Mouse (Mus musculus) inflammation-experienced regulatory T-cells, adult 6 months (primary cell): ENCODE results near the gene Epha2. TPM values are rescaled to one million over a fixed set of nuclear protein-coding genes. Genes with fewer than 3 reads are reported as not detected.

Source experiments
- ATAC-seq: one replicate; pipeline ENCODE4 v1.8.0; 2017
- polyA plus RNA-seq, 3 experiments: library from polyadenylated mRNA; unstranded; fragments of 100-300 nt; shearing (Covaris generic); gene quantifications; one replicate each; pipeline ENCODE4 v1.2.1; 2017

The Epha2 gene
- polyA plus RNA-seq, 3 experiments from 2014 or later, result not detected

DNA sequence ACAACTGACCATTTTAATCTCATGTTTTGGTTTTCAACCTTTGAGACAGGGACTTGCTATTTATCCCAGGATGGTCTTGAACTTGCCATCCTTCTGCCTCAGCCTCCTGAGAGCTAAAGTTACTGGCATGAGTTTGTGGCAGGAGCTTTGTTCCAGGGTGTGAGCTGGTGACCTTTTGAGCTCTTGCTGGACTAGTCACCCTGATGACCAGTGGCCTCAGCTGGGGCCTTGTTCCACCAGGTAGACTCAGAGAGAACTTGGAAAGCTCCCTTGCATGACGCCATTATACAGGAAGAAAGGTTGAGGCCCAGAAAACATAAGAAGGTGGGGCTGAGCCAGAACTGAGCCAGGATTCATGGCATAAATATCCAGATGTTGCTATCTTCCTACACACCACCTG, 20.6 kb upstream of the Epha2 start:
- ATAC-seq, result no peak

DNA sequence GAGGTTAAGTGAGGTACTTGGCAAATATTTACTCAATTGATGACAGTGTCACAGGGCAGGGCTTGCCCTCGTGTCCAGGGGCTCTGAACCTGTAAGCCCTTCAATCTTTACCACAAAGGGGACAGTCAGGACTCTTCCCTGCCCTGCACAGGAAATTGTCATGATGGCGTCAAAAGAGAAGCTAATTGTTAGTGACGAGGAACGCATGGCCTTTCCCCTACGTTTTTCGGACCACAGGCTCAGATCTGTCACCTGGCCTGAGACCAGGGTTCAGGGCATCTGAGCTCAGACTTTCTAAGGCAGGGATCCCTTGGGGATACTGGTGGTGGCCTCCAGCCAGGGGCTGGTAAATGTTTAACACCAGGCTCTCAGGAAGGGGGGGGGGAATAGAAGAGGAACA, 19.9 kb upstream of the Epha2 start:
- ATAC-seq, result no peak

DNA sequence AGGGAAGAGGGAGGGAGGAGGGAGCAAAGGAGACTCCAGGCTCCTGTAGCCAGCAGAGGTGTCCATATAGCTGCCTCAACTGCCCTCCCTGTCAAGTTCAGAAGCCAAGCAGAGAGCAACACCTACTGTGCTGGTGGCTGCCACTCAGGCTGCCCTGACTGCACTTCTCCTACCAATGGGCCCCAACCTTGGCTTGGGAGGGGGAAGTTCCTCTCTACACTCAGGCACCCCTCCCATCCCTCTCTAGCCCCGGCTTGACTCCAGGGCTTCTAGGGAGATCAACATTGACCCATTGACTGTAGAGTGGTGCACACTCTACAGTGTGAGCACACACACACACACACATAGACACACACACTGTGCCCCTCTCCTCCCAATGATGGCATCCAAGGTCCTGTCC, 19.5 kb upstream of the Epha2 start:
- ATAC-seq, result no peak

DNA sequence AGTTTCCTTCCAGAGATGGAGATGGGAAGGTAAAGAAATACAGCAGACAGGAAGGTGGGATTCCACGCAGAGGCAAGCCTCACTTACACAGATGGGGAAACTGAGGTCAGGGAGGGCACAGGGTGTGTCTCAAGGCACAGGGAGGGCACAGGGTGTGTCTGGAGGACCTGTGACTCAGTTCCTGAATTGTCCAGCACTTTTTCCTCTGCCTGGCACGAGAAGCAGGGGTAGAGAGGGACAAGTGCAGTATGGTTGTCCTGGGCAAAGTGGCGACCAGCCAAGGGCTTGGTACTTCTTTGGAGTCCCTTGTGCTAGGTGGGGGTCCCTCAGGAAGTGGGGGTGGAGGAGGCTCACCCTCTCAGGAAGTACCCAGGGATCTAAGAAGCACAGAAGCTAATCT, 19.0 kb upstream of the Epha2 start:
- no peak for ATAC-seq

DNA sequence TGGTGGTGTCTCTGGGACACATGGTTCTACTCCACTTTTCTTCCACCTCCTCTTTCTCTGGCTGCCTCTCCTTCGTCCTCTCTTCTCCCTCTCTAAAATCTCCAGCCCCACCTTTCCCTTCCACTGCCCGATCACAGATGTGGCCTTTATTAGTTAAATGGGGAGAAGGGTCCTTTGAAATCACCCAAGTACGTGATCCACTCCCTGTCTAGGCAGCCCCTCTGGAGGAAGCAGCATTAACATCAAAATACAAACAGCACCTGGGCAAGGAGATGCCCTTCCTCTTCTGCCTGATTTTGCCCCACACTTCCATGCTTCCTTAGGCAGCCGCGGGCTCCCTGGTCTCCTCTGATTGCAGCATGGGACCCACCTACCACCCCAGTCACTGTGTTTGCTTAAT, 18.4 kb upstream of the Epha2 start:
- ATAC-seq, result no peak

DNA sequence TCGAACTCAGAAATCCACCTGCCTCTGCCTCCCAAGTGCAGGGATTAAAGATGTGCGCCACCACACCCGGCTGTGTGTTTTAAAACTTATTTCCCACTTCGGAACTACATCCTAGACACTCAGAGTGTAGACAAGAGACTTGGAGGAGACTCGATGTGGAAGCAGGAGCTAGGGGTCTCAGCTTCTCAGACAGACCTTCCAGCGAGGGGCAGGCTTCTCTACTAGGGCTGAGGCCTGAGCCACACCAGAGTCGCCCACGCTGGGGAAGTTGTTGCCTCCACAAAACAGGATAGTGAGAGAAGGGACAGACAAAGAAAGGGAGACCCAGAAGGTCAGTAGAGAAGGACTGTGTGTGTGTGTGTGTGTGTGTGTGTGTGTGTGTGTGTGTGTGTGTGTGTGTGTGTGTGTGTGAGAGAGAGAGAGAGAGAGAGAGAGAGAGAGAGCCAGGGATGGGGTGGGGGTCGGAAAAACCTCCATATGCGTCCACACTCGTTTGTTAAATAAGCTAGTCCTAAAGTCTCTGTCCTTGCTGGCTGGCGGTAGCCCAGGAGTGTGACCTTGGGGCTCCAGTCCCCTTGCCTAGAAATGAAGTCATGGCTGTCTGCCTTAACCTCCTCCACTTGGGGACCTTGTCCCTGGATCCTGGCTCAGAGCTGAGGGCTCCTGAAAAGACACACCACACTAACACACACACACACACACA, 17.7 kb upstream of the Epha2 start:
- no peak for ATAC-seq

DNA sequence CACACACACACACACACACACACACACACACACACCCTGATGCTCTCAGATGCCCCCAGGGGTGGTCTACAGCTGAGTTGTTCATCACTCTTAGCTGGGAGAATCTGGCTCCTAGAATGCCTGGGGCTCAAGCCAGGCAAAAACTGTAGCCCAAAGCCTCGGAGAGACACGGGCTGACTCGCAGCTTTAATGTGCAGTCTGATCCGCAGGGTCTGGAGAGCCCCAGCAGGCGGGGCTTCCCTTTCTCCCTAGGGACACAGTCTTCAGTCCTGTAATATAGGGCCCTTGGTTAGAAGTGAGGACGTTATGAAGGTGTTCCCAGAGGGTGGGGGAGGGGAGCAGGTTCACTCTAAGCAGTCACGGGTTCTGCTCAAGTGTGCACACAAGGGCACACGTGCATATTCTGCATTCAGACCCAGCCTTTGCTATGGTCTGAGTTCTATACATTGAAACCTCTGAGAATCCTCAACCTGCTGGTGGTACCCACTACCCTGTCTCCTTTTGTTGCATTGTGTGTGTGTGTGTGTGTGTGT, 17.1 kb upstream of the Epha2 start:
- ATAC-seq, result no peak

DNA sequence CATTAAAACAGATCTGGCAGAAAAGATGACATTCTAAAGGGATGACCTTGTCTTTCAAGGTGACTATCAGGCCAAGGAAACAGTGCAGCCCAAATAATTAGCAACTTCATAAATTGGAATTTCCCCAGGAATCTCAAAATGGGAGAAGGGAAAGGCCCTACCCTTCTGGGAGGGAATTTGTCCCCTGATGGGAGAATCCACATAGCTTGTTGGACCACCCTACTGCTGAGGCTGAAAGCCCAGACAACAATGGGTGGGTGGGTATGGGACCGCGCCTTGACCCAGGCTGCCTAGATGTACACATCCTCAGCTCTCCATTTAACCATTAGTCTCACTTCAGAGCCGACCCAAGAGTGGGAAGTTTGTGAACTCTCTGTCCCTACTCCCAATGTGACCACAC, 16.6 kb upstream of the Epha2 start:
- ATAC-seq, result no peak

DNA sequence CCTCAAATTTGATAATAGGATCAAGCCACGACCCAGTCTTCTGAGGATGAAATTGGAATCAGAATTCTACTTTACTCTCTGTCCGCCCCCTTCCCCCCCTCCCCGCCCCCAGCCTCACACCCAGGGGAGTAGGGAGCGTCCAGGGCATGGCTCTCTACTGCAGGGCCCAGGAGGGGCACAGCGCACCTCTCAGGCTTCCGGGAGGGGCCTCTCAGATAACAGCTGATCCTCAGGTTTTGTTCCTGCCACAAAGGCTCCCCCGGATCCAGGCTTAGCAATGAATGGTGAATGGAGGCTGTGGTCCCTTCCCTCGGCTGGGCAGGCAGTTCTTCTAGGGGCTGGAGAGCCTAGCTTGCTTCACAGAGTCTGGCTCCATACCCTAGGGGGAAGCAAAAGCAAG, 15.9 kb upstream of the Epha2 start:
- no peak for ATAC-seq

DNA sequence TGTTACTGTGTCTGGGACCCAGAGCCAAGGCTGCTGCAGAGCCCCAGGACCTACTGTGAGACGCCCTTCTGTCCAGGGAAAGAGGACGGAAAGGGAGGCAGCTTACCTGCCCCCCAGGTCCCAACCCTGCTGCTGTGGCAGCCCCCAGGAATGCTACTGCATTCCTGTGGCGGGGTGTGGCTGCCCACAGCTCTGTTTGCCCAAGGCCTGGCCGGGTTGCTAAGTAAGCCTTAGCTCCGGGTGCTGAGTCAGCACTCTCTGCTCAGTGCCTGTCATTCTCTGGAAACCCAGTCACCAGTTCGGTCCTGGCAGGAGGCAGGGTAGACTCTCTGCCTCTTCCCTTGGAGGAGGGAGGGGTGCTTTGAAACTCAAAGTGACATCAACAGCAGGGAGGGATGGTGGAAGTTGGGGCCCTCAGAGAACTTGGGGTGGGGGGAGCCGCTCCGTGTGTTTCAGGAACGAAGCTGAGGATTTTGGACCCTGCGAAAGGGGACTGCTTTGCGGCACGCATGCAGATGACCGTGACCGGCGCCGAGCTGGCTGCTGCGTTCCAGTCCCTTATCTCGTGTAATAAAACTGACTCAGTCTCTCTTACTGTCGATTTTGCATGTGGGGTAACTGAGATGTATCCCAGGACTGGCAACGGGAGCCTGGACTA, 14.1 kb upstream of the Epha2 start:
- no peak for ATAC-seq

DNA sequence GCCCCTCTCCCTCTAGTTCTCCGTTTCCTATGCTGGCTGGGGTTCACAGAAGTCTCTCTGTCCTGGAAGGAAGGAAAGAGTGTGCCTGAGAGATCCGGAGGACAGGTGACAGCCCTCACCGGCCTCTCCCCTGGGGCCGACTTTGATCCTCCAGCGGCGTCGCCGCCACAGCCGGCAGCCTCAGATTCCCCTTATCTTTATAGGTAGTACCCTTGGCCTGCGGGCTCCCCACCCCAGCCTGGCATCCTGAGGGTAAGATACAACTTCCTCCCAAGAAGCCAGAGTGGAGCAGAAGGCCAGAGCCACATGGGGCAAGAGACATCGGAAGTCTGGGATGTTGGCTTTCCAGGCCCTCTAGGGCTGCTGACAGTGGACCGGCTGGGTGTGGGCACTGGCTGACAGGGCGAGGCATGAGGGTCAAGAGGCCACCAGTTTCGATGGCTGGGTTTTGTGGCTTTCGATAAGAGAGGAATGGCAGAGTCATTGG, 13.5 kb upstream of the Epha2 start:
- ATAC-seq, result no peak

DNA sequence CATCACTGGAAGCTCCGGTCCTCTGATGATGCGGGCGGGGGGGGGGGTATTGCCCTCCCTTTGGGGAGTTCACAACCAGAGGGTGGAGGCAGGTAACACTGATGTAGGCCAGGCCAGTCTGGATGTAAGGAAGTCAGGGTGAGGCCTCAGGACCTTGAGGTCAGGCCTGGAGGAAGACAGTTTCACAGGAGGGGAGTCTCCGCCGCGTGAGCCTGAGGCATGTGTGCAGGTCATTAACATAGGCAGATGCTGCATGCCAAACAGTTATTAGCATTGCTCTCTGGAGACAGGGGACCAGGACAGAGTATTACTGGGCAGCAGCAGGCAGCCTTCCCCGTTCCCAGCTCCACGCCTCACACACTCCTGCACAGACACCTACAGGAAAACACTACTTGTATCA, 12.9 kb upstream of the Epha2 start:
- no peak for ATAC-seq

DNA sequence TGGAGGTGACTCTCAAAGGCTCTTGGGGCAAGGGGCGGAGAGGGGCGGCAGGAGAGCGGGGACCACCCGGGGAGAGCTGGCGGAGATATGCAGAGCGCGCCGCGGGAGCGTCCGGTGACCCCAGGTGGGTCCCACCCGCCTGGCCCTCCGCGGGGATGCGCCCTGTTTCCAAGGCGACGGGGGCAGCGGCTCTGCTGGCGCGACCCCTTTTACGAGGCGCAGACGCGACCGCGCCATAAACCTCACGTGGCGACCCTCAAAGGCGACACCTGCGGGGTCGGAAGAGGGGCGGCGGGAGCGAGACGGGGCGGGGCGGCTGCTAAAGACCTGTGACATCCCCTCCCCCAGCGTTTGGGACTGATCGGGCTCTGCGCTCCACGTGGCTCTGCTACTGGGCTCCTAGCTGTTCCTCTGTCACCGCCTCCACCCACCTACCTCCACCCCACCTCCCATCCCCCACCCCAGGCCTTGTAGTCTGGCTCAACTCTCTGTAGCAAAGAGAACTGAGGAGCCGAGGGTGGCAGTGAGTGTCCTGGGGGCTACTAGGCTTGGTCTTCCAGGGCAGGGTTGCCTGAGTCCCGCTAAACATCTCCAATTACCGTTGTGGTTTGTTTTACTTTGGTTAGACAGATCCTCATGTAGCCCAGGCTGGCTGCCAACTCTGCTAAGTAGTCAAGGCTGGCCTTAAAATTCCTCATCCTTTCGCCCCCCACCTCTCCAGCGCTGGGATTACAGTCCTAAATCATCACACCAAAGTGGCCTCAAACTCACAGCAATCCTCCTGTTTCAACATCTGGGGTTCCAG, 9.3 kb upstream of the Epha2 start:
- ATAC-seq, result no peak

DNA sequence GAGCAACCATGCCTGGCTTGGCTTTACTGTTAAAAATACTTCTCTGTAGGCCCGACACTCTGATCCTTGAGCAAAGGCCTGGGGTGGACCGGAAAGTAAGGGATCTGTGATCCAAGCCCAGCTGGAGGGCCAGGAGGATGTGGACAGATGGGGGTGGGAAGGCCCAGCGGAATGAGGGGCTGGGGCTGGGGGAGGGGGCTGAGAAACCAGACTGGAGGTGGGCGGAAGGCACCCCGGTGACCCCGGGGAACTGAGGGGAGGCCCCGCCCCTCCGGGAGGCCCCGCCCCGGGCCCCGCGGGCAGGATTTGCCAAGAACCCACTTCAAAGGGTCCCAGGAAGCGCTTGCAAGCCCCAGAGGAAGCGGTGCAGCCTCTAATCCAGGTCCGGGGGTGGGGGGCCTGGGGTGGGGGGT, 5.3 kb upstream of the Epha2 start:
- no peak for ATAC-seq

DNA sequence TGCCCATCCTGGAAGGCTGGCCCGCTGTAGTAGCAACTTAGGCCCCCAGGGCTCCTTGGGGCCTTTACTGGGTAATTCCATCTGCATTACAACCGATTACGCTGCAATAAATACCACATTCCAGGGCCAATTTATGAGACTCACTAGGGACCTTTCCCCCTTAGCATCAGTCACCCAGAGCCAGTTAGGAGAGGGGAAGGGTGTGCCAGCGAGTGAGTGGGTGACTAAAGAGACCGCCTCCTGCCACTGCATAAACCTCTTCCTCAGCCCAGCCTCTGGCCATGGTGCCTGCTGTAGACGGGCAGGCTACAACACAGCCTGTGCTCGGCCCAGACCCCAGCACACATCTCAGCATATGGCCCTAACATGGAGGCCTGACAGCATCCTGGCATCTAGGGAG, 3.1 kb upstream of the Epha2 start:
- ATAC-seq, result no peak

DNA sequence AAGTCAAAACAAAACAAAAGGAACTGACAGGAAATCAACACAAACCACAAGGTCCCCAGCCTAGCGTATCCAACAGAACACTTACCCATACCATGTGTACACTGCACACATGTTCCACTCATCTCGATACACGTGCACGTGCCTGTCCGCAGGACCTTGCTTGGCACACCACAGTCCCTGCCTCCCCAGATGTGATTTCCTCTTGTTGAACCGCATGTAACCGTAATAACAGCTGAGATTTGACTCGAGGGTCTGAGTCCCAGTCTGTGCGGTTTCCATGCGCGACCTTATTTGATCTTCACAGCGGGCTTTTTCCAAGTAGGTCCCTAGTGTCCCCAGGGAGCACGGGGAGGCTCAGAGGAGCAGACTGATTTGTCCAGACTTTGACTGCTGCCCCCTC, 1.7 kb upstream of the Epha2 start:
- ATAC-seq, result no peak

DNA sequence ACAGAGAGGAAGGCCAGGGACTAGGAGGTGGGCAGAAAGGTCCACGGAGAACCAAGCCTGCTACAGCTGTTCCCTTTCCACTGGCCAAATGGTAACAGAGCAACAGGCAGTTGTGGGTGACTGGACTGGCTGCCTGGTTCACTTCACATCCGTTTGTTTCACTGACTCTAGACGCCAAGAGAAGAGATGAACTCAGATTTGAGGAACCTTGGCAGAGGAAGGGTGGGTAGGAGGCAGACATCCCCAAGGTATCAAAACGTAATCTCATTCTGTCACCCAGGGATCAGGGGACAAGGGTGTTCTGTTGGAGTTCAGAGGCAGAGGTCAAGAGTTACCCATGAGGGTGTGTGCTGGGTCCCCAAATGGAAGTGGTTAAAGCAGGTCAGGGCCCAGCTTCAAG, 844 bp upstream of the Epha2 start:
- ATAC-seq, result no peak

DNA sequence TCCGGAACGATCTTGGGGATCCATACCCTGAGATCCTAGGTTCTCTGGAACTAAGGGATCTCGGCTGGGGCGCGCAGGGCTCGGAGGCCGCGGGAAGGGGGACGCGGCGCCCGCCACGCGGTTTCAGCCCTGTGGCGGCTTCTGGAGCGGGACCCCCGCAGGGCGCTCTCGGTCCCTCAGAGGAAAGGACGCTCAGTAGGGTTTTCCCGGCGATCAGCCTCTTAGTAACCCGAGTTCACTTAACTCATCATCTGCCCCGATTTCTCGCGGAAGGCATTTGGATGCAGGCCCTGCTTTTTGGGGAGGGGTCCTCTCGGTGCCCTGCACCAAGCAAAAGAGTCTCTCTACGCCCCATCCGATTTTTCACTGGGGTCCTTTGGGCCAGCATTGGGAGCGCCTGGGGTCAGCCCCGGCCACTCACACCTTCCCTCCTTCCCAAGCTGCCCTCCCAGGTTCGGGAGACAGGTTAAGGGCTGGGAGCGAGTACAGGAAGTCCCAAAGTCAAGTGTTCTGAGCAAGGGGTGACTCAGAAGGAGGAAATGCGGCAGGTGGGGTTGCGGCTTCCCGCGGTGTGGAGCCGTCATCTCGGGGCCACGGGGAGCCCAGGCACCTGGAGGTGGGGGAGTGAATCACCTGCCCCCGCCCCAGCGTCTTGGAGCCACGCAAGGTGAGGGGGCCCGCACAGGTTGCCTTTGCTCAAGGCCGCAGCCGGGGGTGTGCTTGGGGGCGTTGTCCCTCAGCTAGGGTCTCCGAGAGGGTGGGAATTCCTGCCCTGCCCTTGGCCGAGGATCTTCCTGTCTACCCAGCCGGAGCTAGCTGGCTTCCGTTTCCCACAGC, 769 bp downstream of the Epha2 start:
- ATAC-seq, result no peak

DNA sequence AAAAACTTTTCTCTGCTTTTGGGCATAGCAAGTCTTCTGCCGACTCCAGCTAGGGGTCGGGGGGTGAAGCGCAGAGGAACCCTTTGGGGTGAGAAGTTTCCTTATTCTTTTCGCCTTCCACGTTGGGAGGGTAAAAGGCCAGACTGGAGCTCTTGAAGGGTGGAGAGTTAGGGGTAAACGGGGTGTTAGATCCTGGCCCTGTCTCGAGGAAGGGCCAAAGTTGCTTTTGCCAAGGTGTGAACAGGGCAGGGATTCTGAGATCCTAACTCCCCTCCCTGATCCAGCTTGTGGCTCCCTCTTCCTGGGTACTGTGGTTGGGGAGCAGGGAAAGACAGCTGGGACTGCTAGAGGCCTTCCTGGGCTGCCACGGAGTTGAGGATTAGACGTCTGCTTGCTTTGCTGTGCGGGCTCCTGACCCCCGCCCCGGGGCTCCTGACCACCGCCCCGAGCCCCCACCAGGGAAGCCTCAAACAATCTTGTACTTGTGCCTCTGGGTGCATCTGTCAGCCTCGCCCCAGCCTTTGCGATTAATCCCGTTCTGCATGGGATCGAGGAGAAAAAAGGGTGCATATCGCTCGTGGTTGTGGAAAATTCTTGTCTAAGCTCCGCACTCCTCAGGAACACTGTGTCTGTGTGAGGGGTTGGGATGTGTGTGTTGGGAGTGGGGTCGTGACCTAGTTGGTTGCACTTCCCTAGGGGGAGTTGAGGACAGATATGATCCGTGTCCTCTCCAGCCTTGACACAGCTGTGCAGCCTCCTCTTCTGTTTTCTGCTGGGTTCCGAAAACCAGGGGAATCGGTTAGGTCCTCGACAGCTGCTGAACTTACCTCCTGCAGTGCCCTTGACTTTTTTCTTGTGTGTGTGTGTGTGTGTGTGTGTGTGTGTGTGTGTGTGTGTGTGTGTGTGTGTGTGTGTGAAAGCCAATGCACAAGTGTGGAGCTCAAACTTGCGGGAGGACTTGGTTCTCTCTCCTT, 1.7 kb downstream of the Epha2 start:
- ATAC-seq, result no peak

DNA sequence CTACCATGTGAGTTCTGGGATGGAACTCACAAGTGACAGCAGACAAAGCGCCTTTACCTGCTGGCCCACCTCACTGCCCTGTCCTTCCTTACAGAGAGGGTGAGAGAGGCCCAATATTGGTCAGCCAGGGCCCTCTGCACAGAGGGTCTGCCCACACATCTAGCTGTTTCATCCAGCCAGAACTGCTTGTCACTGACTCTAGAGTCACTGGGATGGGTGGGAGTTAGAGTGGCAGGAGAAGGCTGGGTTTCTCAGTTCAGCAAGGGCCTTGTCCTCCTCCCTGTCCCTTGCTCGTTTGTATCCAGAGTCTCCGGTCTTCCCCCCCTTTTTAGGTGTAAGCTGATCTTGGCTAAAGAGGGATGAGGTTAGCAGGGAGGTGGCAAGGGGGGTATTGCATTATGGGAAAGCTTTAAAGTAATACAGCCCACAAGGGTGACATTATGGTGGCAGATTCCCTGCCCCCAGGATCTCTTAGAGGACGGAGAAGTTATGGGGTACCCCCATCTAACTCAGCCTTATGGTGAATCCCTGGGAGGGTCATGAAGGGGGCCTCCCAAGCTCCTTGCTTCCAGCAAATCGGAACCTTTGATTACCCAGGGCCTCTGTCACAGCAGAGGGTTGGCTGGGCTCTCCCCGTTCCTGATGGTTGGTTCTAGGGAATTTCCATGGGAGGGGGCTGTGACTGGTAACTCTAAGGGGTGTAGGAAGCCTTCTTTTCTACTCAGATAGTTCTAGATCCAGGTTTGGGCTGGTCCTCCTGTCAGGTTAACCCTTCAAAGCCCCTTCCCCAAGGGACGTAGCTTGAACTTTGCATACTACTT, 2.6 kb downstream of the Epha2 start:
- ATAC-seq, result no peak
